Mouse (Mus musculus) adrenal gland (tissue): Measurements from ENCODE around the gene Best2.

Source experiments
- intact Hi-C: fragments of 180-260 bp; cut with DNase I; formaldehyde crosslinking; loops from one replicate; pipeline ENCODE4 v1.15.1; 2025
- microRNA-seq, 2 experiments: library from miRNA; unstranded; fragments of <30 nt; microRNA quantifications; one replicate each; pipeline ENCODE4; 2019

The Best2 gene

GRCm38 (mm10) chr8:84970135-84970790 is 44.1 kb downstream of the Best2 start:
- intact Hi-C loops: no loop called here

GRCm38 (mm10) chr8:84969241-84970134 is 44.8 kb downstream of the Best2 start, which contains the start of the genes Gm49661, Prdx2 and Rnaseh2a:
TSS of gene Gm49661 (minus strand) at chr8:84969433.
TSS of gene Prdx2 (plus strand) at chr8:84969587.
TSS of gene Rnaseh2a (minus strand) at chr8:84969767.
- intact Hi-C loops: no loop called here

DNA sequence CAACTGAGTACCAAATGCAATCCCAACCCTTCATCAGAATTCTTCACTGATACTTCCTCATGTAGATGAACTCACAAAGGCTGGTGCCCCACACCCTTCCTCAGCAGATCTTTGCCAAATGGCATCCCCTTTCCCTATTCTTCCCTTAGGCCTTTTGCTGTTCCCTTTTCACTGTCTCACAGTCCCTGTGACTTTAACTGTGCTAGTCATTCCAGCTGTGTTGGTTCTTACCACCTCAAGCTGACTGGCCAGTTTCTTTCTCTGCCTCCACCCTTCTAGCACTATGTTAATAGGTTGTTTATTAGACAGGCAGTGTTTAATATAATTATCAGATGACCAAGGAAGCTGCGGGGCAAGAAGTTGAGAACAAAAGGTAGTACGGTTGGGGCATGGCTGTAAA is 45.7 kb downstream of the Best2 start:
- intact Hi-C loops: no loop called here

GRCm38 (mm10) chr8:84967532-84968304 is 46.6 kb downstream of the Best2 start:
- intact Hi-C loops: no loop called here

- intact Hi-C loops: no loop called here
Observed at GRCm38 (mm10) chr8:84966603-84967002, 47.7 kb downstream of the Best2 start.

- intact Hi-C loops: no loop called here
Observed at GRCm38 (mm10) chr8:84965731-84966291, 48.5 kb downstream of the Best2 start.

GRCm38 (mm10) chr8:84963952-84964351 is 50.4 kb downstream of the Best2 start:
- intact Hi-C loops: no loop called here

GRCm38 (mm10) chr8:84959811-84960210 is 54.5 kb downstream of the Best2 start:
- intact Hi-C loops: no loop called here

Small RNA genes within 50 kb of the gene (microRNA-seq; reads per million reads assigned to microRNA genes)
- gene Mir7070: 0.12 to 0.46 reads per million in 2 experiments
